Mouse (Mus musculus): Measurements from ENCODE around the gene Srebf2. TPM values are rescaled to one million over a fixed set of nuclear protein-coding genes. Genes with fewer than 3 reads are reported as not detected.
"Not testable (repeated sequence)": the region's sequence is repeated elsewhere in the genome, so short reads cannot be mapped to it uniquely, and the experiment has no call there.

The Srebf2 gene
- total RNA-seq, 1 experiment from 2014 or later: 64.3 TPM

DNA sequence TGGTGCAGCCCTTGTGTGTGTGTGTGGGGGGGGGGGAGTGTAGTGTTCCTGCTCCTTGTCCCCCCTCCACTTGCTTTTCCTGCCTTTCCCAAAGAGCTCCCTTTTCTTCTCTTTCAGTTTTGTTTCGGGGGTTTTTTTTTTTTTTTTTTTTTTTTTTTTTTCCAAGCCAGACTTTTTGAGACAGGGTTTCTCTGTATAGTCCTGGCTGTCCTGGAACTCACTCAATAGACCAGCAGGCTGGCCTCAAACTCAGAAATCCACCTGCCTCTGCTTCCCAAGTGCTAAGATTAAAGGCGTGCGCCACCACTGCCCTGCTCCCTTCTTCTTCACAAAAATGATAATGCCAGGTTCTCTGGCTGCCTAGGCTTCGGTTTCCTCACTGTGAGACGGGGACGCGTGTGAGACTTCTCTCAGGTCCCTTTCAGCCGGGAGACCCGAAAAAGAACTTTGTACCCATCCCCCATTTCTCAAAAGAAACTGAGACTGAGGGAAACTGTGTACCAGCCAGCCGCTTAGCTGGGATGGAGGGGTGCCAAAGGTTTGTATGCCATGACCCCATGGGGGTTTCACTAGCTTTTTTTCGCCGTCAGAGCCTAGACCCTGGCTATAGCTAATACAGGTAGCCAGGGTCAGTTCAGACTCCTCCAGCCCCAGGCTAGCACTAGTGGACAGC lies 73.2 kb downstream of the Srebf2 start:
- ATAC-seq (replicated peaks; ENCODE audit: low read depth, poor library complexity, severe bottlenecking): no peak

DNA sequence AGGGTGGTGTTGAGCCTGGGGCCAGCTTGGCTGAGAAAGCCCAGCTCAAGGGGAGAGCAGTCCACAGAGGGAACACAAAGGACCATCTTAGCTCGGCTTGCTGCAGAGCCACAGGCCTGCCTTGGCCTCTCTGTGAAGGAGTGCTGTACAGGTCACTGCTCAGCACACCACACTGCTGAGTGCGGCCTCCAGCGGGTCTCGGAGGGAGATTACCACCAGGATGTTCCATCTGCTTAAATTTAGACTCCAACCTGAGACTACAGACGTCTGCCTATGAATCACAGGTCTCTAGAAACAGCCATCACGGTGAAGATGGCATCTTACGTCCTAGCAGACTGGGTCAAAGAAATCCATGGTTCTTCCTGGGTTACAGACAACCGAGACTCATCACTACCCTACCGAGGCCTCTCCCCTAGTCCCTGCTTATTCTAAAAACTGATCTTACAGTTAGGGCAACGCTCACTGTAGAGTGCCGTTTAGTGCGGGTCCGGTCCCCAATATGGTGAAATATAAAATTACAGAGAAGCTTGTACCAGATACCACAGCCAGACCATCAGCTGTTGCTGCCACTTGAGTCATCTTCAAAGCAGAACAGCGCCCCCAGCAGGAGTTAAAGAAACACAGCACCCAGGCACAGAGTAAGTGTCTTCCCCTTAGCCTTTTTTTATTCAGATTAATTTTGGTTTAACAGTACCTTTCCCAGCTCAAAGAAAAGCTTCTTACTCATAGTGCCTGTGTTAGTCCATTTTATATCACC lies 74.3 kb downstream of the Srebf2 start:
- ATAC-seq (replicated peaks; ENCODE audit: low read depth, poor library complexity, severe bottlenecking): no peak

DNA sequence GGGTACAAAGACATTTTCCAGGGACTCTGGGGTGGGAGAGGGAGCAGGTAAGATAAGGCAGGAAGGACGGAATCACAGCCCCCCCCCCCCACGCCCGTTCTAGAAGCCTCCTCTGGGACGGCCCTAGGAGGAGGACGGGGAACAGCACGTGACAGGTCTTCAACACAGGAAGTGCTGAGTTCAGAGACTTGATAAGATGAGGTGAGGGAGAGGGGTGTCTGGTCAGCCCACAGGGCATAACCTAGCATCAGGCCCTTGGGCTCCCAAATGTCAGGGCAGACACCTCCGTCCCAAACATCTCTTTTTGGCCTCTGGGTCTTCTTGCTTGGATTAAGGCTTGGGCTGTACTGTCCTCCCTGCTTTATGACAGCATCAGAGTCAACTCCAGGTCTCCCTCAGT lies 76.3 kb downstream of the Srebf2 start:
- no peak for ATAC-seq (replicated peaks; ENCODE audit: low read depth, poor library complexity, severe bottlenecking)

DNA sequence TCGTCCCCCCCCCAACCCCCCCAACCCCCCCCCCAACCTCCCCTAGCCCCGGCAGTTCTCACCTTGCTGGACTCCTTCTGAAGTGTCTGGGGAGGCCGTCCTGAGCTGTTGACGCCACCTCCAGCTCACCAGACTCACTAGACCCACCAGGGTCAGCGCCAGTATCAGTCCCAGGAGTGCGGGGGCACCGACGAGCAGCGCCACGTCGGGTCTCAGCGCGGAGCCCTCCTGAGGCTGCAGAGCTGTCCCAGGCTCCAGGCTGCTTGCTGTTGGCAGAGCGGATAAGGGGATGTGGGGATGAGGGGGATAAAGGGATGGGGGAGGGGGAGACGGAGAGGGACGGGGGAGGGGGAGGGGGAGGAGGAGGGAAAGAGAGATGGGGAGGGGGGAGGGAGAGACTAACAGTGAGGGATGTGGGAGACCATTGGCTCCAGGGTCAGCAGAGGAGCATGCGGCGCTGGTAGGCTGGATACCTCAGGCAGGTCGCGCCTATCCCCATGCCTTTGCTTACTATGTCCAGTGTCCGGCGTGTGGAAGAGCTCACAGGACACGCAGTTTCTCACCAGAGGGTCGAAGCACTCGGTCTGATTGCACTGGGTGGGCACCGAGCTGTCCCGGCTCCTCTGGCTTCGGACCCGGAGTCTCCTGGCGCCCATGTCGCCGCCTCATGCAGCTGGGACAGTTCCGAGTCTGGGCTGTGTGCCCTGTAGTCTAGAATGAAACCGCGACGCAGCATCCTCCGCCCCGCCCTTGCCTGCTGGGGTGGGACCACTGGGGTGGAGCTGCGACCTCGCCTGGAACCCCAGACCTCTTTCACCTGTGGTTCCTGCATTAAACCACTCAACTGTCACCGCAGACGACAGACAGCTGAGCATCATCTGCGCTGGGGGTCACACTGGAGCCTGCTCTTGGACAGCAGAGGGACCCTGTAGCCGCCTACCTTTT lies 76.9 kb downstream of the Srebf2 start, which contains the start of gene Tnfrsf13c:
TSS of gene Tnfrsf13c (minus strand) at position 713 of the 945 bp plus-strand sequence.
- ATAC-seq (replicated peaks; ENCODE audit: low read depth, poor library complexity, severe bottlenecking): peak; percentile 84

DNA sequence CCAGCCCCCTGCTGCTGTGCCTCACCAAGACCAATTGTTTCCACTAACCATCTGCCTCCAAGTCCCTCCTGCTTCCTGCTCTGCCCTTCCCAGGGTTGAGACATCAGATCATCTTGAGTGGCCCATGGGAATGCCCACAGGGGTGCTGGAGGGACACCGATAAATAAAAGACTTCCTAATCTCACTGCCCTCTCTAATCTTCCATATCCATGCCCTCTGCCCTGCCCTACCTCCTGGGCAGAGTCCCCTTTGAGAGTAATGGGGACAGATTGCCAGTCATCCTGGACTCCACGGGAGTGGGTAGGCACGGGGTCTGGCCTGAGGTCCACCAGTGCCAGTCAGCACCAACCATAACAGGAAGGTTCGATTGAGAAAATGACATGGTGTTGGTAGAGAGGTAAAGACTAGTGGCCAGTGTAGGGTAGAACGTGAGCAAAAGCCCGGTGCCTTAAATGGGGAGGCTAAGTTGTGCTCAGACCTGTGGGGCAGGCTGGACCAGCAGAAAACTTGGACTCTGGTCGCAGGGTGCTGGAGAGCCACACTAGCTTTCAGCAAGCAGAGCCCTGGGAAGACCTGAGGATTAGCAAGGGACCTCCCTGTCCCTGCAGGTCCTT lies 77.7 kb downstream of the Srebf2 start:
- peak; percentile 40 for ATAC-seq (replicated peaks; ENCODE audit: low read depth, poor library complexity, severe bottlenecking)

DNA sequence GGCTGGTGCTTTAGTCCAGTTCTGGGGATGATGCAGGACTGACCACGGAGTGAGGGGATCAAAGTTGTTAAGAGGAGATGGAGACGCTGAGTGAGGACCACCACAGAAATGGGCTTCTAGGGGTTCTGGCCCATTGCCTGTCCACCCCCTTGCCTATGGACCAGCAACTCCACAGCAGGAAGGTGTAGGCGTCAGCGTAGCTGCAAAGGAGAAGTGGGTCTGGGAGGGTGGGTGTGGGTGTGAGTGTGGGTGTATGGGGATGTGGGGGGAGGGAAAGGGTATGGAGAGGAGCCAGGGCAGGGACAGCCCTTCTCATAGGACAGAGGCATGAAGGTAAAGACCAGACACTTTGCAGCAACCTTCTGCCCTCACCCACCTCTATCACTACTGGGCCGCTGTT lies 78.8 kb downstream of the Srebf2 start:
- 0 out of 2 replicates have a peak, but pooled peaks have one; percentile 14 for ATAC-seq (replicated peaks; ENCODE audit: low read depth, poor library complexity, severe bottlenecking)

DNA sequence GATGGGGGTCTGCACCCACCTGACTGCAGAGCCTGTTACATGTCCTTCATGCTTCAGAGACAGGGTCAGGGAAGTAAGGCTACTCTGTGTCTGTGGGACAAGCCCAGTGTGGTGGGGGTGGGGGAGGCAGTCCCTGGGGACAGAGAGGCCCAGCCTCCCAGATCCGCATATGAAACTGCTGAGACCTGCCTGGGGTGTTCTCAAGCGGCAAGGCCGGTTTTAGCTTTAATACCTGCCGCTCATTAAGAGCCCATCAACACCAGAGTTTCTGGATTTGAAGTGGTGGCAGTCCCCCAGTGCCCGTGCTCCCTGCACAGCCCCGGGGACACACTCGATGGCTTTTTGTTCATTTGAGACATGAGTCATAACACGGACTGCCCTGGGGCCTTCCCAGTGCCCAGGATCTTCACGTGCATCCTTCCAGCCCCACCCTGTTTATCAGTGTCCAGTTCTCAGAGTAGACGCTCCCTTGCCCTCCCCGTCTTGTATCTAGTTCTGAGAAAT lies 82.6 kb downstream of the Srebf2 start:
- ATAC-seq (replicated peaks; ENCODE audit: low read depth, poor library complexity, severe bottlenecking): no peak

DNA sequence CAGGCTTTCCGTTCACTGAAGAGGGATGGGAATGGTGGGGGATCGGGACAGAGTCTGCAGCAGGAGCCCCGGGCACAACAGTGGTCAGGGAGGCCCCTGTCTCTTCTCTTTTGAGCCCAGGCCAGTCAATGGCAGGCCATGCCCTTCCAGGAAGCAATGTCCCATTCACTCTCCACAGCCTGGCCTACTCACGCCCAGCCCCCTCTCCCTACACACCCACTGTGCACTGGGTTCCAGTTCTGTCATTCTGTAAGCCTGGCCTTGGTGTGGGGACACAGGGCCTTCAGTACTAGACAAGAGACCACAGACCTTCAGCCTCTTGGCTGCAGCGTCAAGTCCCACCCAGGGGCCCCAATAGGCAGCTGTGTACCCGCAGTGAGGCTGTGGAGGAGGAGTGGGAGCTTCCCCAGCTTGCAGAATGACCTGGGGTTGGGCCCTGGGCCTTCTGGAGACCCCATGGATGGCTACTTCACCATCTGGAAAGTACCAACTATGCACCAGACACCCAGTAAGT lies 83.2 kb downstream of the Srebf2 start:
- no peak for ATAC-seq (replicated peaks; ENCODE audit: low read depth, poor library complexity, severe bottlenecking)

DNA sequence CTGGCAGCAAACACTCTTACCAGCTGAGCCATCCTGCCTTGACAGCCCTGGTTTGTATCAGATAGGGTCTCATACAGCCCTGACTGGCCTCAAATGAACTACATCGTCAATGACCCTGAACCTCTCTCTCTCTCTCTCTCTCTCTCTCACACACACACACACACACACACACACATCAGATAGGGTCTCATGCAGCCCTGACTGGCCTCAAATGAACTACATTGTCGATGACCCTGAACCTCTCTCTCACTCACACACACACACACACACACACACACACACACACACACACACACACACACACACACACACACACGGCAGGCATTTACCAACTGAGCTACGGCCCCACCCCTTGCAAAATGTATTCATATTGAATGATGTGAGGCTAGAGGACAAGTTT lies 84.1 kb downstream of the Srebf2 start:
- no peak for ATAC-seq (replicated peaks; ENCODE audit: low read depth, poor library complexity, severe bottlenecking)

DNA sequence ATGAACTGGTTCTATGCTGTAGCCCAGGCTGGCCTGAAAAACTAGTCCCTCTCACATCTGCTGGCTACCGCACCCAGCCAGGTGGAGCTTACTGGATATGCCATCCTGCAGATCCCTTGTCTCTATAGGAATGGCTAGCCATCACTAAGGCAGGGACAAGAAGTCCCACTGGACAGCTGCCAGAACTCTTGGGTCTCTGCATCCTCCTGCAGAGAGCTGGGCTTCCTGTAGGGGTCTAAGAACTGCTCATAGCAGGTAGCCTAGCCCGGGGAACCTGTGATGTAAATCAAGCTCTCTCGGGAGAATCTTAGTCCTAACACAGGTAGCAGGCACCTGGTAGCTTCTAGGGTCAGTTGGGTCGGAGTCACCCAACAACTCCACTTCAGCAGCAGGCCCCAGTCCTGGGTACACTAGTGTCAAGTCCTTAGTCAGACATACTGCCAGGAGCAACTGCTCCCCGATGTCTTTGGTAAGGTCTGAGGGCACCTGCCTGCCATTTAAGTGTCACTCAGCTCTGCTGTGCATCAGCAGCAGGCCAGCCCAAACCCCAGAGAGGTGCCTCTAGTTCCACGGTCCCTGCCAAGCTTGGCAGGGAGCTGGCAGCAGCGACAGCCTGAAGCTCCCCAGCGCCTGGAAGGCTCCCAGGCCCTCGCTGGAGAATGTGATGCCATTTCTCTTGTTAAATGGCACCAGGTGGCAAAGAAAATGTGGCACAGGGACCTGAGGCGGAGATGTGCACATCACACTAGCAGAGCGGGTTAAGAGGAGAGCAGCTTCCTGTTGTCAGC lies 84.8 kb downstream of the Srebf2 start:
- no peak for ATAC-seq (replicated peaks; ENCODE audit: low read depth, poor library complexity, severe bottlenecking)

DNA sequence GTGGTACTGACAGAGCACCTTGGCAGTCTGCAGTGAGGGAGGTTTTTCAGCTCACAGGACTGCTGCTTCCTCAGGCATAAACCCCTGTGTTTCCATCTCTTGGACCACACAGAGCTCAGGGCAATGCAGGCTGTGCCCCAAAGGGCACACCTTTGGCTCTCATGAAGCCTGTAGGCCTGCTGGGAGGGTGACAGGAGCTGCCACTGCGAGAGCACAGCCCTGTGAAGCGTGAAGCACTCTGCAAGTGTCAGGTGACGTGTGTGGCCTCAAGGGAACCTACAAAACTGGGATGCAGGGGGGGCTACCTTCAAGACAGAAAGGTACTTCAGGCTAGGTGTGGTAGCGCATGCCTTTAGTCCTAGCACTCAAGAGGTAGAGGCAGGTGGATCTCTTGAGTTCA lies 85.7 kb downstream of the Srebf2 start:
- ATAC-seq (replicated peaks; ENCODE audit: low read depth, poor library complexity, severe bottlenecking): no peak

DNA sequence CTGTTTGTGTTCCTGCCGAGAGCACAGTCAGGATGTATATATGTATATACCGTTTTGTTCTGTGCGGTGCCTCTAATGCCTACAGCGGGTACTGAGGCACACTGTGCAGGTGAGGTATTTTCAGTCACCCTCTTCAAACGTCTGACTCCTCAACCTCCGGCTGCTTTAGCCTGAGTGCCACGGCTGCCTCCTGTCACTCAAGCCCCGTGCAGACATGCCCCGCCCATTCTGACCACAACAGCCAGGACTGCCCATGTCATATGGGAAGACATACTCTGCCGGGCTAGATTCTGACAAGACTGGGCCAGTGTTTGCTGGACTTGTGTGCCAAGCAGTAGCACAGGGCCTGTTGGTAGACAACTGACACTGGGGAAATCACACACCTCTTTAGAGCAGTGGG lies 88.7 kb downstream of the Srebf2 start:
- peak; percentile 70 for ATAC-seq (replicated peaks; ENCODE audit: low read depth, poor library complexity, severe bottlenecking)

DNA sequence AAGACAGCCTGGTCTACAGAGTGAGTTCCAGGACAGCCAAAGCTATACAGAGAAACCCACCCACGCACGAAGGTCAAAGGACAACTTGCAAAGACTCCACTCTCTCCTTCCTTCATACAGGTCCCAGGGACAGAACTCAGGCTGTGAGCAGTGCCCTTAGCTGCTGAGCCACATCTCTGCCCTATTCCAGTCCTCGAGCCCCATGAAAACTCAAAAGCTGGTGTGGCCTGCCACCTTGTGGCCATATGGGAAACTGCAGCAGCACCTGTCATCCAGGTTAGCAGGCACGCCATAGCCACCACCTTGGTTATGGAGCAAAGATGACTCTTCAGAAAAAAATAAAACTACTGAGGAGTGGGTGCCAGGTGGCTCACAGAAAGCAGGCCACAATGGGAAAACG lies 89.6 kb downstream of the Srebf2 start:
- peak; percentile 77 for ATAC-seq (replicated peaks; ENCODE audit: low read depth, poor library complexity, severe bottlenecking)

DNA sequence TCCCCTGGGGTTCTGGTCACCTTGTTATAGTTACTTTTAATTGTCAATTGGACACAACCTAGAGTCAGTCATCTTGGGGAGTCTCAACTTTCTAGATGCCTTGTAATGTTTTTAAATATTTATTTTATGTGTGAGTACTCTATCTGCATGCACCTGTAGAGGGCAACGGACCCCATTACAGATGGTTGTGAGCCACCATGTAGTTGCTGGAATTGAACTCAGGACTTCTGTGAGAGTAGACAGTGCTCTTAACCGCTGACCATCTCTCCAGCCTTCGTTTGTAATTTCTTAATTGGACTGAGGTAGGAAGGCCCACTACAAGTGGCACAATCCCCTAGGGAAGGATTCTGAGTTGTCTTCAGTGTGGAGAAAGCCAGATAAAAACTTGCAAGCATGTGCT lies 96.3 kb downstream of the Srebf2 start:
- ATAC-seq (replicated peaks; ENCODE audit: low read depth, poor library complexity, severe bottlenecking): no peak

DNA sequence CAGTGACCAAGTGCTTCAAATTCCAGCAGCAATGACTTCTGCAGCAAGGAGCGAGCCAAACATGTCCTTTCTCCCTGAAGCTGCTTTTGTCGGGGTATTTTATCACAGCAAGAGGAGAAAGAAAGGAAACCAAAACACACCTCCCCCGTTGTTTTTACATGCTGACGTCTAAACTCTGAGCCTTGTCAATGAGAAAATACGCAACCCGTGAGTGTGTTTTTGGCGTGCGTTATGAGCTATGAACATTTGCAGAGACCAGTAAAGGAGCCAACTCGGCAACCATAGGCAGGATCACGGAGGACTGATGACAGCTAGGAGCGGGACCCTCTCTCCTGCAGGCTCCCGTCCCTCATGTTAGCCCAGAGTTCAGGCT lies 96.7 kb downstream of the Srebf2 start:
- no peak for ATAC-seq (replicated peaks; ENCODE audit: low read depth, poor library complexity, severe bottlenecking)

DNA sequence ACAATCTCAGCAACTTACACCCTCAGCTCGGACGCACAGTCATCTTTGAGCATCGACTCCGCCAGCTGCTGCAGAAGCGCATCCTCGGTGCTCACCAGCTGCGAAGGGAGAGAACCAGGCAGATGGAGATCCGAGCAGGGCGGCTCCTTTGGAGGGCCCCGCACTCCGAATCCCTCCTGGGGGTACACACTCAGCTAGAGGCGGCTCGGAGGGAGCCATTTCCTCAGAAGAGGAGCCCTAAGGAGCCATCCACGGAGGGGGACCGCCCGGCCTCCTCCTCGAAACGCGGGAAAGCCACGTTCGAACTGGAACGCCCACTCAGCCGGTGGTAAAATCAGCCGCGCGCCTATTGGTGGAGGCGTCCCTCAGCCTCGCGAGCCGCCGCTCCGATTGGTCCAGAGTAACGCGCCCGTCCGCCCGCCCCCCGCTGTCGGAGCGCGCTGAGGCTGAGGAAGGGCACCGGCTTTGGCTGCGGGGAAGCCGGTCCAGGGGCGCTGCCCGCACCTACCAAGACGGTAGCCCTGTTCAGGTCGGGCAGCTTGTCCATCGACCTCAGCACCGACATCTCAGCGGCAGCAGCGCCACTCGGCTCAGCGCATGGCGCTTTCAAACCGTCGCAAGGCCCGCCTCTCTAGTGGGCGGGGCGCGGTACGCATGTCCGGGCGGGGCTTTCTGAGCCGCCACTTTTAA lies 97.3 kb downstream of the Srebf2 start, which contains the start of gene Cenpm:
TSS of gene Cenpm (minus strand) at position 634 of the 690 bp plus-strand sequence.
- ATAC-seq (replicated peaks; ENCODE audit: low read depth, poor library complexity, severe bottlenecking): peak; percentile 98

DNA sequence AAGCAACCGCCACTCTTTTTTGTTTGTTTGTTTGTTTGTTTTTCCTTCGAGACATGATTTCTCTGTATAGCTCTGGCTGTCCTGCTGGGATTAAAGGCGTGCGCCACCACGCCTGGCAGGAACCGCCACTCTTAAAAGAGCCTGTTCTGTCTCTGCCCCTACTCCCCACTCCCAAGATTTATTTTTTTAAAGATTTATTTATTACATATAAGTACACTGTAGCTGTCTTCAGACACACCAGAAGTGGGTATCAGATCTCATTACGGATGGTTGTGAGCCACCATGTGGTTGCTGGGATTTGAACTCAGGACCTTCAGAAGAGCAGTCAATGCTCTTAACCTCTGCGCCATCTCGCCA lies 97.8 kb downstream of the Srebf2 start:
- not testable (repeated sequence) for ATAC-seq (replicated peaks; ENCODE audit: low read depth, poor library complexity, severe bottlenecking)

DNA sequence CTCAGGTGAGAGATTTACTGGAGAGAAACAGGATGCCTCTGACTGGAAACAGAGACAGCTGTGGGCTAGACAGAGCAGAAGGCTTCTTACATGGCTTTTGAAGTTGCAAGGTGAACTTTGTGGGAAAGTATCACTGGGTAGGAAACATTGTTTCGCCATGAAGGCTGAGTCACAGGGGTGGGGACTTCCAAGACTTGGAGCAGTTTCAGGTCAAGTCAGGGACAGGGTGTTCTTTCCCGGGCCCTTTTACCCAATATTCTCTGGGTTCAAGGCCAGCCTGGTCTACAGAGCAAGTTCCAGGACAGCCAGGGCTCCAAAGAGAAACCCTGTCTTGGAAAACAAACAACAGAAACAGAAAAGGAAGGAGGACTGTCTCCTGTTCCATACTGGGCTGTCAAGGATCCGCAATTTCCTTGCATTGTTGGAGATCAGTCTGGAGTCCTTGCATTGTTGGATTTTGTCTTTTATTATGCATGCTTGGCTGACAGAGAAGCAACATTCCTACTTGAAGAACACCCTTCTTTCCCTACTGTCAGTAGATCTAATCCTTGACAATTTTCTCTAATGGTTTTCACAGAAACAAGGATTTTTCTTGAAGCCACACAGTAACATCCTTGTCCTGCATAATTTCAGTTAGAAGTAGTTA lies 100.3 kb downstream of the Srebf2 start:
- ATAC-seq (replicated peaks; ENCODE audit: low read depth, poor library complexity, severe bottlenecking): no peak
